Mouse (Mus musculus): Measurements from ENCODE around the gene Lrmda. TPM values are rescaled to one million over a fixed set of nuclear protein-coding genes. Genes with fewer than 3 reads are reported as not detected.

Lrmda gene
- total RNA-seq, 4 experiments from 2014 or later = 1.8 to 3.0 (median 2.4) TPM

- no peak for DNase-seq (ENCODE audit: low spot score)
These were observed 208.9 kb downstream of the Lrmda start for GRCm38 (mm10) chr14:22228253-22228968.

- no peak for DNase-seq (ENCODE audit: low spot score)
These were observed 220.8 kb downstream of the Lrmda start for GRCm38 (mm10) chr14:22240315-22240714.

- DNase-seq (ENCODE audit: low spot score) = no peak
These were observed 235.9 kb downstream of the Lrmda start for GRCm38 (mm10) chr14:22255458-22255857.

GRCm38 (mm10) chr14:22256274-22256673, 236.8 kb downstream of the Lrmda start:
- no peak for DNase-seq (ENCODE audit: low spot score)

DNA sequence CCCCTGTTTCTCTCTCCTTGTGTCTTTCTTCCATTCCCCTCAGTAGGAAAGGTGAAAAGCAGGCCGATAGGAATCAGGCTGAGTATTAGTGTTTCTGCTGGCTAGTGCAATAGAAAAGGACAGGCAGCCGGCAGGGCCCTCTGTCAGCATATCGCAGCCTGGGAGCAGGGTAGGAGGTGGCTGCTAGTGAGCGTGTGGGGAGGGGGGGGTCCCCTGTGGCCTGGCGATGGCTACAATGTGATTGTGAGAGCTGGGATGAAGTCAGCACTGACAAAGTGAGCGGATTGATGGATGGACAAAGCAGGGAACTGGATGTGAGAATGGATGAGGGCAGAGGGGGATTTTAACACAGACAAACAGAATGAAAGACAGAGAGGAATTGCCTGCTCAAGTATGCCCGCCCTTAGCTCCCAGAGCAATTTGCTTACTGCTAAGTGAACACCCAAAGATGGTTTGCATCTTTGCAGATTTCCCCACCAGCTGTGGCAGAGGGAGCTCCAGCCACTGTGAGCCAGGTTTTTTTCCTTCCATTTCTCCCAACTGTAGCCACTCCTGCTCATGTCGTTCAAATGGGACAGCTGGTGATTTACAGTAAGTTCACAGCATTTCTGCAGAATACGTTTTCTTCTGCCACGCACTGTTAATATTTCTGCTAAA, 240.0 kb downstream of the Lrmda start:
- no peak for DNase-seq (ENCODE audit: low spot score)

DNA sequence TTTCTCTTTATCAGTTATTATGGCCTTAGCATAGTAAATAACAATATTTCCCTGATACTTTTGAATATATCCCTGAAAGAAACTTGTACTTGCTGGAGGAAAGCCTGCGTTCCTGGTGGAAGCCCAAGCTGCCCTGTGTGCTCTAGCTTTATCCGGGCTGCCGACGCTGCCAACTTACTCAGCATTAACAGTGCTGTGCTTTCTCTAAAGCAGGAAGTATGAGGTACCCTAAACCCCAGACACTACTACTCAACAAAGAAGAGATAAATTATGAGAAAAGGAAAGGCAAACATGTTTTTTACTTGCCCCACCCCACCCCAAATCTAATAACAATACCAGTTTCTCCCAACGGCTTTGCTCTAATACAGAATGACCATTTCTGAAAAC, 240.5 kb downstream of the Lrmda start:
- no peak for DNase-seq (ENCODE audit: low spot score)

DNA sequence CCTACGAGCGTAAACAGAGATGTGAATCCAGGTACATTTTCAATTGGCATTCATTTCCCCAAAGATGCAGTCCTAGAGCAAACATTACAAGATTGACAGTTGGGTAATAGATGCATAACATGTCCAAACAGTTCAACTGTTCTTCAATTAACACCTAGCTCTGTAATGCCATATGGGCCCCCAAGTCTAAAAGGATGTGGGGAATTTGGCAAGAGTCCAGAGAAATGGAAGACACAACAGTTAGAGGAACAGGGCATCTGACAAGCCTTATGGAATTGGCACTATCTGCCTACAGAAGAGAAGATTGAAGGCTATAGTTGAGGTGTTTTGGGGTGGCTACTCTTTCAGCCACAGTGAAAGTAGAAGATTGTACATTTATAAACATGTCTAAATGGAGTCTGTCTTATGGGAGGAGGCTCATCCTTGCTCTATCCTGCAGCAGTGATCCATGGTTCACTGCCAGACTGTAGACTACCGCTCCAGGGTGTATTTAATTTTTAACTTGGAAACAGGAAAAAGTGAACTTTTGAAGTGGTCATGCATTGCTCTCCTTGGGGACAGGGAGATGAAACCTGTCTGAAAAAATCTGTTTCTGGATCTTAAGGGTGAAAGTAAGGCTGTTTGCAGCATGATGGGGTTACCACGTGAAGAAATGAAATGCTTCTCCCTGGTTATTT, 245.9 kb downstream of the Lrmda start:
- no peak for DNase-seq (ENCODE audit: low spot score)

DNA sequence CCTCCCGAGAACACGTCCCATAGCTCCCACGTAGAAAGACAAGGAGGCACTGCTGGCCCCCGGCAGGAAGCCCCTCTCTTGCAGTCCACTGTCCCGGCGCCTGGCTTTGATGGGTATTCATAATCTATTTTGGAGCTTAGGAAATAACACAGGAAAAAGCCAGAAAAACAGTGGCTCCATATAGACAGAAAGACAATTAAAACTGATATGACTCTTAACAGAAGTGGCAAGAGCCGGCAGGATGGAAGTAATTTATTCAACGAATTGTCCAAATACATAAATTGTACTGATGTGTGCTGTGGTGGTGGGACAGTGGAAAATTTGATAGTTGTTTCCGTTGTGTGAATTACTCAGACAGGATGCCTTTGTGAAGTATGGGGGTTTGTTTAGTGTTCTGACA, 250.3 kb downstream of the Lrmda start:
- no peak for DNase-seq (ENCODE audit: low spot score)

GRCm38 (mm10) chr14:22278053-22278452, 258.5 kb downstream of the Lrmda start:
- no peak for DNase-seq (ENCODE audit: low spot score)

DNA sequence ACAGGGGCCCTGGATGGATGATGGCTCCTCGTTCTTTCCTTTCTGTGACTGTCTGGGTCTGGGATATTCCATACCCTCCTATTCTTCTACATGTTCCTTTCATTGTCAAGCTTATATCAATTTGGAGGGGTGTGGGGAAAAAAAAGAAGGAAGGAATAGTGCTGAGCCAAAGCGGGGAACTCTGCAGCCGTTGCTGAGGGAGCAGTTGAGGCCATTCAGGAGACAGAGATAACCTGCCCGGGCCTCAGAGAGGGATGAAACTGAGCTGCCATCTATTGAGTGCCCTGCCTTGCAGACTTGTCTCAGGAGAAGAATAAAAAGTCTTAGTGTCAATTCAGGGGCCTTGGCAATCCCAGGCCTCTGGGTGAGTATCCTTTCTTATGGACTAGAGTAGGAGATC, 260.1 kb downstream of the Lrmda start:
- DNase-seq (ENCODE audit: low spot score) = no peak

DNA sequence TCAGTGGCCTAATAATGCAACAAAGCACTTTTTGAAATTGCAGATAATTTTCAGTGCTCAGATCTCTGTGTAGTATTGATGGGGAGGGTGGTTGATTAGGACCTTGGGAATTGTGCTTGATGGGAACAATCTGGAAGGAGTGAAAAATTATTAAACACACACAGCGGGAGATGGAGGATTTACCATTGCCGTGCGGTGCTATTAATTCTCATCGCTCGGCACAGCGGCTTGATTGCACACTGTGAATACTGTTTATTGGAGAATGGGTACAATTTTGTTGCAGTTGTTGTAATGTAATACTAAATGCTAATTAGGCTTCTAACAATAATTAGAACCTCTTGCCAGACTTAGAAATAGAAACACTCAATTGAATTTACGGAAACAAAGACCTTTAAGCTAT, 262.1 kb downstream of the Lrmda start:
- no peak for DNase-seq (ENCODE audit: low spot score)

- DNase-seq (ENCODE audit: low spot score) = no peak
These were observed 263.3 kb downstream of the Lrmda start for GRCm38 (mm10) chr14:22282847-22283246.

DNA sequence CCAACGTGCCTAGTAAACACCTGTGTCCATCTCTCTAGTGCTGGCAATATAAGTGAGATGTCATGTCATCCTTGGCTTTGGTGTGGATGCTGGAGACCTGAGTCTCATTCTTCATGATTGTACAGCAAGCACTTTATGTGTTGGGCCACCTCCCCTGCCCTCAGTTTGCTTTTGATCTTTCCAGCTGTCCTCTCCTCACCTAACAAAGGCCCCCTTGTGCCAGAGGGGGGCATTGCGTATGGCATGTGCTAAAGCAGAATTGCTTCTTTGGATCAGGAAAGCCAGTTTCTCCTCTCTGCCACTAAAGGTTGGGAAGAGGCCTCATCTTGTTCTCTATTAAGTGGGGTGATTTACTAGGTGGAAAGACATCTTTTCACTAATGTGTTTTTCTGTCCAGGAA, 264.2 kb downstream of the Lrmda start:
- no peak for DNase-seq (ENCODE audit: low spot score)

- no peak for DNase-seq (ENCODE audit: low spot score)
These were observed 265.5 kb downstream of the Lrmda start for GRCm38 (mm10) chr14:22284823-22285517.

DNA sequence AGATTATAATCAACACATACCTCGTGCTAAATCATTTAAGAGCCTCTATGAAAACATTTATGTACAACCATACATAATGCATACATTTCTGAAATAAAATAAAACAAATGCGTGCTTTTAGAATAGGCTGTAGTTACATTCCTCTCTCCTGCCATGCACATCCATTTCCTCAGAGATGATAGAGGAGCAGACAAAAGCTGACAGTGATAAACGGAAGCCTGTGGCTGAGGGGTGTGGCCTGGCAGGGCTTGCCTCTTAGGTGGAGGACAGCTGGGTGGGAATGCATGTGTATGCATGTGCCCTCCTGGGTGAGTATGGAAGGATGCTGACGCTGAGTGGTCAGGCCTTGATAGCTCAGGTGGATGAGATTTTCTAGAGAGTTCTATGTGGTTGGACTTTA, 266.3 kb downstream of the Lrmda start:
- no peak for DNase-seq (ENCODE audit: low spot score)

GRCm38 (mm10) chr14:22288179-22288578, 268.7 kb downstream of the Lrmda start:
- no peak for DNase-seq (ENCODE audit: low spot score)

- no peak for DNase-seq (ENCODE audit: low spot score)
These were observed 269.9 kb downstream of the Lrmda start for GRCm38 (mm10) chr14:22289380-22289922.

- DNase-seq (ENCODE audit: low spot score) = no peak
These were observed 274.9 kb downstream of the Lrmda start for GRCm38 (mm10) chr14:22294371-22294770.

DNA sequence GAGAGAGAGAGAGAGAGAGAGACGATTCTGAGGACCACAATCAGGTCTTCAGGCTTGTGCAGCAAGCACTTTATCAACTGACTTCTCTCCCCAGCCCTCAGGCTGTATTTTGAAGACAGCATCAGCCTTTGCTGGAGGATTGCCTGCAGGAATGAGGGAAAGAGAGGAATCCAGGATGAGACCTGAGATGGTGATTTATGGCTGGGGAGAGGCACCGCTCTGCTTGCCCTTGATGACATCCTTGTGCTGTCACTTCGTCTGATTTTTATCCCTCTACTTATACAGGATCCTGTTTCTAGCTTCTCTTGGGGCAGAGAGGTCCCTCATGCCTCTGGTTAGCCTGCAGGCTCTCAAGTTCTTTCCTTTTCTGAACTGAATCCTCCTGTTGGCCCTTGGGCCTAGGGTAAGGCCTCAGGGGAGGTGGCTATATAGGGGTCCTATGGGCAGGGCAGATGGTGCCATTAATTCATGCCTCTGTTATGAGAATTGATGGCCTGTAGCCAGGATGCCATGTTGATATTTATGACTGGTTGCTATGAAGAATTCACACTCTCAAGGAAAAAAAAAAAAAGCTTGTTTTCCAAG, 277.2 kb downstream of the Lrmda start:
- DNase-seq (ENCODE audit: low spot score) = no peak

DNA sequence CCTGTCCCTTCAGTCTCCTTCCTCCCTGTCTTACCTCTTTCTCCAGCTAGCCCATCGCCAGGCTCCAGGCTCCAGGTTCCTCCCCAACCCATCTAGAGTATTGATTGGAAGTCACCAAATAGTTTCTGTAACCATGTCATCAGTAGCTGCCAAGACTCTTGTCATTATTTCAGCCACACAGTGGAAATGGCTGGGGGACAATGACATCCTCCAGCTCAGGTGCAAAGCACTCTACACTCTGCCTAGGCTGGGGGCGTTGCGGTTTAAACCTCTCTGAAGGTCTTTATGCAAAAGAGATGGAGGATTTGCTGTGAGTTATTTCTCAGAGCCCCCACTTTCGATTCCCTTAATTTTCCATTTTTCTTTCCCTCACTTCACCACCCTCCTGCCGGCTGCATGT, 287.2 kb downstream of the Lrmda start:
- no peak for DNase-seq (ENCODE audit: low spot score)

DNA sequence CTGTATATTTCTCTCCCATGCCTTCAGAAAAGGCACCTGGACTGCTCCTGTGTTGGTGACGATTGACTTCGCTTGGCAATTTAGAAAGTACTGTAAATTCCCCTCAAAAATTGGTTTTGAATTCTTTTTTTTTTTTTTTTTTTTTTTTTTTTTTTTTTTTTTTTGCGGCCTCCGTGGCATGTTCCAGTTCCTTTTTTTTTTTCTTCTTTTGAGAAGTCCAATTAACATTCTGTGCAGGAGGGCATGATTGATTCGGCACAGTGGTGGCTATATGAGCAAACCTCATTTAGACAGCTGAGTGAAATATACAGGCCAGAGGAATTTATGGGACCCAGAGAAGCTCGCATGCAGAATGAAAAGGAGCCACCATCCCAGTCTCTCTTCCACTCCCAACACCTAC, 288.5 kb downstream of the Lrmda start:
- no peak for DNase-seq (ENCODE audit: low spot score)

- no peak for DNase-seq (ENCODE audit: low spot score)
These were observed 303.5 kb downstream of the Lrmda start for GRCm38 (mm10) chr14:22323058-22323457.

Data from heart, adult 8-10 months (tissue).